Mouse (Mus musculus) hindbrain, embryonic 10.5 days (tissue): ENCODE measurements around the gene Upf2. TPM values are rescaled to one million over a fixed set of nuclear protein-coding genes. Genes with fewer than 3 reads are reported as not detected.
"Not testable (repeated sequence)": the region's sequence is repeated elsewhere in the genome, so short reads cannot be mapped to it uniquely, and the experiment has no call there.

Experiments used
- DNase-seq: peaks from one replicate; pipeline ENCODE4 v3.0.0-alpha.2; 2017; ENCODE audit warnings: low spot score
- H3K27ac ChIP-seq: fragments of 300-500 bp; sonication (generic); 2 replicates; pipeline ENCODE4 v1.5.1; 2016; ENCODE audit warnings: mild to moderate bottlenecking, moderate library complexity
- H3K27me3 ChIP-seq: fragments of 300-500 bp; sonication (generic); 2 replicates; pipeline ENCODE4 v1.6.1; 2016; ENCODE audit warnings: mild to moderate bottlenecking; ENCODE audit not compliant: poor library complexity, insufficient read depth, severe bottlenecking
- H3K36me3 ChIP-seq: fragments of 300-500 bp; sonication (generic); 2 replicates; pipeline ENCODE4 v1.6.1; 2016; ENCODE audit warnings: mild to moderate bottlenecking, moderate library complexity
- H3K4me1 ChIP-seq: fragments of 300-500 bp; sonication (generic); replicated peaks from 2 replicates; pipeline ENCODE4 v1.6.1; 2016; ENCODE audit warnings: mild to moderate bottlenecking
- H3K4me3 ChIP-seq: fragments of 300-500 bp; sonication (generic); 2 replicates; pipeline ENCODE4 v1.5.1; 2016; ENCODE audit warnings: mild to moderate bottlenecking, moderate library complexity
- H3K9me3 ChIP-seq: fragments of 300-500 bp; sonication (generic); 2 replicates; pipeline ENCODE4 v1.6.1; 2016; ENCODE audit warnings: mild to moderate bottlenecking, moderate library complexity
- WGBS: fragments of 180-500 bp; shearing (Covaris S2); methylation state at CpG from one replicate; pipeline ENCODE4 v1.1.7; 2016; 5-methylcytosine and 5-hydroxymethylcytosine counted together
- polyA plus RNA-seq: library from polyadenylated mRNA; unstranded; fragments of >200 nt; fragmentation: Nextera tagmentation; extraction: Ambion mirVana; gene quantifications from 2 replicates; pipeline ENCODE4 v1.2.1, GENCODE M21; 2016

Upf2 gene
- polyA plus RNA-seq, 1 experiment from 2014 or later, result 6.9 TPM

DNA sequence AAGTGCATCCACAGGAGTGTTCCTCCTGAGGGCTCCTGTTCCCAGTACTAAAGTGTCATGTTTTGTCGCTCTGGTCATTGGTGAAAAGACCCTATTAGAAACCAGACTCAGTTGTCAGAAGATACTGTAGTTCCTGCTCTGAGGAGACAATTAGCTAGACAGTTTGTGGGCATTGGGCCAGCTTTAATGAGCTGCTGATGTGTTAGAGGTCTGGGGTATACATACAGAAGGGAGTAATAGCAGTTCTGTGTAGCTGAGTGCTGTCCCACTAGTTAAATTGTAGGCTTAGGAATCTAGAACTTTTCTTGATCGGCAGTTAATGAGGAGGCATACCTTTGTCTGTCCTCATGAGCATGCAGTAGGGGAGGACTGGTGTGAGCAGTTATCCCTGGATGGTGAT lies 11.0 kb downstream of the Upf2 start:
- no peaks in the 10 kb centered on the region for H3K27me3 ChIP-seq
- no peak overlapping the region for H3K27ac ChIP-seq
- no peaks in the 10 kb centered on the region for H3K9me3 ChIP-seq
- no peak overlapping the region for H3K4me3 ChIP-seq
- H3K36me3 ChIP-seq, result peaks cover 85% of the 10 kb centered on the region
- no peaks in the 10 kb centered on the region for H3K4me1 ChIP-seq
- DNase-seq, result no peak
- WGBS, result 92% methylated on average over 2 of the region's 2 CpGs

GRCm38 (mm10) chr2:5963729-5964128 lies 12.5 kb downstream of the Upf2 start:
- not testable (repeated sequence) for H3K9me3 ChIP-seq, H3K4me3 ChIP-seq, H3K27me3 ChIP-seq, H3K4me1 ChIP-seq, DNase-seq, H3K27ac ChIP-seq
- peaks cover 74% of the 10 kb centered on the region for H3K36me3 ChIP-seq
- WGBS, result 86% methylated on average over 4 of the region's 4 CpGs

- Histone ChIP-seq H3K4me1 (no peaks in the 10 kb centered on the region), H3K9me3 (no peaks in the 10 kb centered on the region), H3K27me3 (no peaks in the 10 kb centered on the region), H3K27ac (no peak overlapping the region), H3K36me3 (peaks cover 53% of the 10 kb centered on the region), H3K4me3 (no peak overlapping the region)
- WGBS, result 94% methylated on average over 3 of the region's 3 CpGs
- no peak for DNase-seq
Measured at GRCm38 (mm10) chr2:5965972-5966371, 14.7 kb downstream of the Upf2 start.

- not testable (repeated sequence) for DNase-seq, H3K27ac ChIP-seq, H3K4me3 ChIP-seq, H3K27me3 ChIP-seq, H3K4me1 ChIP-seq, H3K9me3 ChIP-seq
- H3K36me3 ChIP-seq, result peaks cover 34% of the 10 kb centered on the region
- 97% methylated on average over 3 of the region's 3 CpGs for WGBS
Measured at GRCm38 (mm10) chr2:5970629-5971028, 19.4 kb downstream of the Upf2 start.

- DNase-seq, result no peak
- H3K4me3 ChIP-seq, result no peak overlapping the region
- H3K36me3 ChIP-seq, result peaks cover 58% of the 10 kb centered on the region
- H3K4me1 ChIP-seq, result no peaks in the 10 kb centered on the region
- WGBS, result 97% methylated on average over 4 of the region's 4 CpGs
- H3K27me3 ChIP-seq, result no peaks in the 10 kb centered on the region
- no peak overlapping the region for H3K27ac ChIP-seq
- H3K9me3 ChIP-seq, result no peaks in the 10 kb centered on the region
Measured at GRCm38 (mm10) chr2:5977532-5977931, 26.3 kb downstream of the Upf2 start.

- Histone ChIP-seq H3K4me3 (no peak overlapping the region), H3K9me3 (no peaks in the 10 kb centered on the region), H3K36me3 (peaks cover 24% of the 10 kb centered on the region), H3K4me1 (no peaks in the 10 kb centered on the region), H3K27me3 (no peaks in the 10 kb centered on the region), H3K27ac (no peak overlapping the region)
- peak; percentile 7 for DNase-seq
- 26% methylated on average over 5 of the region's 5 CpGs for WGBS
Measured at GRCm38 (mm10) chr2:5995538-5995937, 44.3 kb downstream of the Upf2 start.

- no peaks in the 10 kb centered on the region for H3K27me3 ChIP-seq
- DNase-seq, result no peak
- no peak overlapping the region for H3K4me3 ChIP-seq
- 89% methylated on average over 3 of the region's 3 CpGs for WGBS
- H3K4me1 ChIP-seq, result peaks cover 5% of the 10 kb centered on the region
- H3K27ac ChIP-seq, result no peak overlapping the region
- no peaks in the 10 kb centered on the region for H3K9me3 ChIP-seq
- H3K36me3 ChIP-seq, result peaks cover 28% of the 10 kb centered on the region
Measured at GRCm38 (mm10) chr2:6003949-6004348, 52.7 kb downstream of the Upf2 start.

DNA sequence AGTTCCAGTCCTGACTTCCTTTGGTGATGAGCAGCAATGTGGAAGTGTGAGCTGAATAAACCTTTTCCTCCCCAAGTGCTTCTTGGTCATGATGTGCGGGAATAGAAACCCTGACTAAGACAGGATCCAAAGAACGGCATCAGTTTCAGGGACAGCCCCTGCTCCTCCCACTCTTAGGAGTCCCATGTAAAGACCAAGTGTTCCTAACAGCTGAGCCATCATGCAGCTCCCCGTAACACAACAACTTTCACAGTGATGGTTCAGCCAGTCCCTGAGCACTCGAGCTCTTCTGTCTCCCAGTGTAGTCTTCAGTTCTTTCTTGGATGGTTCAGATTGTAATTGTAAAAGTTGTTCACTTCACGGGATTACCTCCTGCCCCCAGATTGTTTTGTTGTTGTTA lies 63.3 kb downstream of the Upf2 start:
- WGBS, result 91% methylated on average over 5 of the region's 5 CpGs
- no peak for DNase-seq
- peaks cover 51% of the 10 kb centered on the region for H3K36me3 ChIP-seq
- H3K27ac ChIP-seq, result no peak overlapping the region
- no peaks in the 10 kb centered on the region for H3K4me1 ChIP-seq
- no peak overlapping the region for H3K4me3 ChIP-seq
- H3K27me3 ChIP-seq, result no peaks in the 10 kb centered on the region
- H3K9me3 ChIP-seq, result no peaks in the 10 kb centered on the region

- H3K4me1 ChIP-seq, H3K9me3 ChIP-seq, DNase-seq, H3K4me3 ChIP-seq, H3K27me3 ChIP-seq, H3K27ac ChIP-seq: not testable (repeated sequence)
- 92% methylated on average over 6 of the region's 6 CpGs for WGBS
- peaks cover 57% of the 10 kb centered on the region for H3K36me3 ChIP-seq
Measured at GRCm38 (mm10) chr2:6015182-6015581, 63.9 kb downstream of the Upf2 start.

- Histone ChIP-seq H3K9me3 (no peaks in the 10 kb centered on the region), H3K27ac (no peak overlapping the region), H3K4me3 (no peak overlapping the region), H3K27me3 (no peaks in the 10 kb centered on the region), H3K36me3 (peaks cover 72% of the 10 kb centered on the region), H3K4me1 (no peaks in the 10 kb centered on the region)
- DNase-seq, result no peak
Measured at GRCm38 (mm10) chr2:6020570-6020969, 69.3 kb downstream of the Upf2 start.

GRCm38 (mm10) chr2:6042644-6043043 lies 91.4 kb downstream of the Upf2 start:
- H3K27me3 ChIP-seq, result no peaks in the 10 kb centered on the region
- WGBS, result 89% methylated on average over 1 of the region's 1 CpGs
- no peak for DNase-seq
- no peak overlapping the region for H3K4me3 ChIP-seq
- no peaks in the 10 kb centered on the region for H3K9me3 ChIP-seq
- H3K36me3 ChIP-seq, result peaks cover 42% of the 10 kb centered on the region
- H3K4me1 ChIP-seq, result no peaks in the 10 kb centered on the region
- H3K27ac ChIP-seq, result no peak overlapping the region

DNA sequence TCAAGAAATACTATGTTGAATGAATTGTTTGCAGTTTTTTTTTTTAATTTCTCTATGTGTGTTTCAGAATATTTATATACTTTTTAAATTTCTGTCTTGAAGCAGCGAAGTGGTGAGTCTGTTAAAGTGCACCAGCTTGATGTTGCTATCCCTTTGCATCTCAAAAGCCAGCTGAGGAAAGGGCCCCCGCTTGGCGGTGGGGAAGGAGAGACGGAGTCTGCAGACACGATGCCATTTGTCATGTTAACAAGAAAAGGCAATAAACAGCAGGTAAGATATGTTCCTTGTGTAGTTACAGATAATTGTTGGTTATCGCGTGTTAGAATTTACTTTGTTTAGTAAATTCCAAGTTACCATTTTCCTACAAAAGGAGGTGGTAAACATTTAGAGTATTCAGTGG lies 95.5 kb downstream of the Upf2 start:
- DNase-seq, result no peak
- no peak overlapping the region for H3K4me3 ChIP-seq
- no peaks in the 10 kb centered on the region for H3K4me1 ChIP-seq
- 71% methylated on average over 7 of the region's 7 CpGs for WGBS
- no peaks in the 10 kb centered on the region for H3K27me3 ChIP-seq
- H3K36me3 ChIP-seq, result peaks cover 64% of the 10 kb centered on the region
- H3K27ac ChIP-seq, result no peak overlapping the region
- H3K9me3 ChIP-seq, result no peaks in the 10 kb centered on the region

- peaks cover 69% of the 10 kb centered on the region for H3K36me3 ChIP-seq
- H3K9me3 ChIP-seq, result no peaks in the 10 kb centered on the region
- H3K27ac ChIP-seq, result no peak overlapping the region
- H3K27me3 ChIP-seq, result no peaks in the 10 kb centered on the region
- no peak for DNase-seq
- H3K4me3 ChIP-seq, result no peak overlapping the region
- no peaks in the 10 kb centered on the region for H3K4me1 ChIP-seq
- 78% methylated on average over 4 of the region's 4 CpGs for WGBS
Measured at GRCm38 (mm10) chr2:6048570-6048969, 97.3 kb downstream of the Upf2 start.

DNA sequence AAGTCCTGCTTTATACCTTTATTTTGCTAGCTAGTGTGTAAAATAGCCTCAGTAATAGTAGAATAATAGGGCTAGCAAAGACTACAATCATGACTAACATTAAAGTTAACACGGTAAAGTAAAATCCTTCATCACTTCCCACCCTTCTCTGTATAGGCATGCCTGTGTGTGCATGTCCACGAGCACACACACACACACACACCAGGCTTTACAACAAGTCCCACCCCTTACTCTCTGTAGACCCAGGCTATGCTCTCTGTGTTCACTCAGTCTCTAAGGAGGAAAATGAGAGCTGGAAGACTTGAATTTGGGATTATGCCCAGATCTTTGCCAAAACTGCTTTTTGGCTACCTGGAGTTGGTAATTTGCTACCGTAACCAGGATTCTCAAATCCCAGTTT lies 97.7 kb downstream of the Upf2 start:
- no peak overlapping the region for H3K27ac ChIP-seq
- no peak for DNase-seq
- H3K27me3 ChIP-seq, result no peaks in the 10 kb centered on the region
- WGBS, result 90% methylated on average over 3 of the region's 3 CpGs
- H3K9me3 ChIP-seq, result no peaks in the 10 kb centered on the region
- H3K4me3 ChIP-seq, result no peak overlapping the region
- peaks cover 68% of the 10 kb centered on the region for H3K36me3 ChIP-seq
- no peaks in the 10 kb centered on the region for H3K4me1 ChIP-seq
